Mouse (Mus musculus): ENCODE measurements around the gene Arrb1. TPM values are rescaled to one million over a fixed set of nuclear protein-coding genes. Genes with fewer than 3 reads are reported as not detected.

Gene Arrb1
- polyA plus RNA-seq, 1 experiment from 2014 or later = 5.3 TPM

DNA sequence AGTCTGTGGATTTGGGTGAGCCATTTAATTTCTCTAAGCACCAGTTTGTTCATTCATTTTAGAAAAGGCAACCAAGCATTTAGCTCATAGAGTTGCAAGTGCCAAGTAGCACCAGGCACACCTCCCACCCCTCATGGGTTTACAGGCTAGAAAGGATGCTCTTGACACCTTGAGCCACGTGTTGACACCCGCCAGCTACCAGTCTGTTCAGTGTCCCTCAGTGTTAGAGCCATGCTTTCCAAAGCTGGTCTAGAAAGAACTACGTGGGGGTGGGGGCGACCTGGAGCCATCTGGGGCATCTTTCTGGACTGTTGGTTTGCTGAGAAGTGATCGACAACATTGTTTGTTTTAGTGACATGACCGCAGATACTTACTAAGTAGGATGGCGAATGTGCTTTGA, 1.7 kb upstream of the Arrb1 start:
- Histone ChIP-seq H3K27me3 (ENCODE audit: control insufficient read depth, insufficient read depth, low read length) (no peaks in the 10 kb centered on the region), H3K9ac (ENCODE audit: low read length) (no peak overlapping the region), H3K4me1 (ENCODE audit: control insufficient read depth, insufficient read depth, low read length) (peaks cover 20% of the 10 kb centered on the region), H3K4me2 (ENCODE audit: low read depth) (no peak overlapping the region), H3K27ac (ENCODE audit: low read depth, low read length) (no peak overlapping the region), H3K36me3 (ENCODE audit: control insufficient read depth, insufficient read depth, low read length) (no peaks in the 10 kb centered on the region), H3K4me3 (ENCODE audit: low read depth, low read length) (no peak overlapping the region), H3K9me3 (ENCODE audit: control insufficient read depth, low read length) (no peaks in the 10 kb centered on the region)
- ATAC-seq (ENCODE audit: insufficient read depth, low FRiP score, low TSS enrichment) (no peak), DNase-seq (ENCODE audit: low spot score) (no peak)
- 80% methylated on average over 7 of the region's 7 CpGs for WGBS

DNA sequence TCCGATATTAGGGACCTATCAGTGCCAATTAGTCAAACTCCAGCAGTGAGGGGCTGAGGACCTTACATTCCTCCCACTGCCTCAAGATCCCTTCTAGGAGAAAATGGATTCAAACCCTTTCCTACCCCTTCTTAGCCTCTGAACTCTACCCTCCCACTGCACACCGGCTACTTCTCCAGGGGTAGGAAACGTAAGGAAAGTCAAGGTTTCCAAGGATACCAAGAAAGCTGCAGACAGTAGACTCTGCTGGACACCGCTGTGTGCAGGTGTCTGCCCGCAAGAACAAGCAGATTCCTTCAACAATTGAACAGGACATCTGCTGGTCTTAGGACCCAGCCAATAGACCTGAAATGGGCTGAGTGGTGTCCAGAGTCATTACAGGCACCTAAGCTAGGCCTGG, 765 bp upstream of the Arrb1 start:
- Histone ChIP-seq H3K9ac (ENCODE audit: low read length) (peak overlapping the region; percentile 87), H3K4me1 (ENCODE audit: control insufficient read depth, insufficient read depth, low read length) (peaks cover 29% of the 10 kb centered on the region), H3K4me2 (ENCODE audit: low read depth) (peak overlapping the region; percentile 97), H3K9me3 (ENCODE audit: control insufficient read depth, low read length) (no peaks in the 10 kb centered on the region), H3K4me3 (ENCODE audit: low read depth, low read length) (peak overlapping the region; percentile 74), H3K27me3 (ENCODE audit: control insufficient read depth, insufficient read depth, low read length) (no peaks in the 10 kb centered on the region), H3K27ac (ENCODE audit: low read depth, low read length) (peak overlapping the region; percentile 89), H3K36me3 (ENCODE audit: control insufficient read depth, insufficient read depth, low read length) (no peaks in the 10 kb centered on the region)
- DNase-seq (ENCODE audit: low spot score) = no peak
- ATAC-seq (ENCODE audit: insufficient read depth, low FRiP score, low TSS enrichment) = peak; percentile 11; the same call in 1 of the 2 replicates
- 33% methylated on average over 5 of the region's 5 CpGs for WGBS

DNA sequence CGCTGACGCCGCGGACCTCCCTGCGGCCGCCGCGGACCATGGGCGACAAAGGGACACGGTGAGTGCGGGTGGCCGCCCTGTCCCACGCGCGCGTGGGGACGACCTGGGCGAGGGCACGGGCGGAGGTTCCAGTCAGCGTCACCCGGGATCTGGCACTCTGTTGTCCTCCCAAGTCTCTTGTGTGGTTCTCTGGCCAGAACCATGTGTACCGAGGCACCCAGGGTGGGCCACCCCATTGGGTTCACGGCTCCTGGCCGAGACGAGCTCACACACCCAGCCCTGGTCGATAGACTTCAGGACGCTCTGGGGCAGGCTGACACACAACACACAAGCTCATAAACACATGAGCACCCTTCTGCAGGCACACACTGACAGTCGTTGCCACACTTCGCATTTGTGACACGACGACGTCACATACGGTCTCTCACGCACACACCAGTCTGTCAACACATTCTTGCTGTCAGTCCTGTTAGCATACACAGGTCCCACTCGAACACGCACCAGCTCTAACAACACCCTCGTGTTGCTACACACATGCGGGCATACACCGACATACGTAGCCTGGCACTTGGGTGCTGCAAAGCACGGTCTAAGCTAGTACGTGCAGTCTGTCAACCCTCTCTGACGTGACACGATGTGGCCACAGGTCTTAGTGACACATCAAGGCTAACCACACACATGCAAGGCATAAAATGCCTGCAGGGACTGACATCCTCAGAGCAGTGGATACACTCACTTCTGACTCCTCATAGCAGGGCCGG, 655 bp downstream of the Arrb1 start:
- Histone ChIP-seq H3K27me3 (ENCODE audit: control insufficient read depth, insufficient read depth, low read length) (no peaks in the 10 kb centered on the region), H3K27ac (ENCODE audit: low read depth, low read length) (peak overlapping the region; percentile 89), H3K36me3 (ENCODE audit: control insufficient read depth, insufficient read depth, low read length) (no peaks in the 10 kb centered on the region), H3K4me3 (ENCODE audit: low read depth, low read length) (peak overlapping the region; percentile 74), H3K4me2 (ENCODE audit: low read depth) (peak overlapping the region; percentile 97), H3K9me3 (ENCODE audit: control insufficient read depth, low read length) (no peaks in the 10 kb centered on the region), H3K4me1 (ENCODE audit: control insufficient read depth, insufficient read depth, low read length) (peaks cover 42% of the 10 kb centered on the region), H3K9ac (ENCODE audit: low read length) (peak overlapping the region; percentile 87)
- 13% methylated on average over 46 of the region's 46 CpGs for WGBS
- no peak for DNase-seq (ENCODE audit: low spot score)
- ATAC-seq (ENCODE audit: insufficient read depth, low FRiP score, low TSS enrichment) = peak; percentile 64

DNA sequence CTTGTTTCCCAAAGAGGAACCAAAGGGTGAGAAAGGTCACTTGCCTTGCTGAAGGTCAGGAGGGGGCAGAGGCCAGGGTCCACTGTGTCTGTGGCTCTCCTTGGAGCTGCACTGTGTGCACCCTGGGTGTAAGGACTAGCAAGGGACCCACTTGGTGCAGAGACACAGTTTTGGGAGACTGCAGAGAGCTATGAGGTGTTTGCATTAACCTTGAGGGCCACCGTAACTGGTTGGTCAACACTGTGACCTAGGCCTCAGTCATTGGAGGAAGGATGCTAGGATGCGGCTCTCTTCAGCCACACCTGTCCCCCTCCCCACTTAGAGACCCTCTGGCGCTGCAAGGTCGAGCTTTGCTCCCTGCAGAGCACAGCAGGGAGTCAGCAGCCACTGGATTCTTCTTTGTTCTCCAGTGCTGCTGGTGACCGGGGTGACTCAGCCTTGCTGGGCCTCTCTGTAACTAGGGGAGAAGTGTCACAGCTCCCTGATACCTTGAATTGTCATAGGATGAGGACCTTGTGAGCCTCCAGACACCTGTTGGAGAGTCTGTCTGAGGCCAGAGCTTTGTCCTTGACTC, 2.0 kb downstream of the Arrb1 start:
- Histone ChIP-seq H3K36me3 (ENCODE audit: control insufficient read depth, insufficient read depth, low read length) (no peaks in the 10 kb centered on the region), H3K27me3 (ENCODE audit: control insufficient read depth, insufficient read depth, low read length) (no peaks in the 10 kb centered on the region), H3K4me2 (ENCODE audit: low read depth) (peak overlapping the region; percentile 97), H3K9me3 (ENCODE audit: control insufficient read depth, low read length) (no peaks in the 10 kb centered on the region), H3K4me1 (ENCODE audit: control insufficient read depth, insufficient read depth, low read length) (peaks cover 47% of the 10 kb centered on the region), H3K9ac (ENCODE audit: low read length) (no peak overlapping the region), H3K4me3 (ENCODE audit: low read depth, low read length) (no peak overlapping the region), H3K27ac (ENCODE audit: low read depth, low read length) (no peak overlapping the region)
- ATAC-seq (ENCODE audit: insufficient read depth, low FRiP score, low TSS enrichment) (no peak), DNase-seq (ENCODE audit: low spot score) (no peak)
- 40% methylated on average over 5 of the region's 5 CpGs for WGBS

DNA sequence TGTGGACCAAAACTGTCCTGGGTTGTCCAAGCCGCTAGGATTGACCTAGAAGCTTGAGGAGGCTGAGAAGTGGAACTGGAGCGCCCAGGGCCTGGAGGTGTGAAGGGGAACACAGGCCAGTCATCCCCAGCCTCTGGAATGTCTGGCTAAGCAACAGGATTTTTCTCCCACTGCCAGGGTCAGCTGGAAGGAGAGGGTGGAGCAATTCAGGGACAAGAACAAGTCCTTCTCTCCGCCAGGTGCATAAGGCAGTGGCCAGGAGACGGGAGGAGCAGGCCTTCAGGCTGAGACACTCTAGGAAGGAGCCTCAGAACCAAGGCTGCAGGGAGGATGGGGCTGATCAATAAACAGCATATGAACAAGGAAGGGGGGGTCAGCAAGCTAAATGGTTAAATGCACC, 3.2 kb downstream of the Arrb1 start:
- H3K9me3 ChIP-seq (ENCODE audit: control insufficient read depth, low read length) = no peaks in the 10 kb centered on the region
- no peak for ATAC-seq (ENCODE audit: insufficient read depth, low FRiP score, low TSS enrichment)
- H3K36me3 ChIP-seq (ENCODE audit: control insufficient read depth, insufficient read depth, low read length) = no peaks in the 10 kb centered on the region
- H3K27ac ChIP-seq (ENCODE audit: low read depth, low read length) = no peak overlapping the region
- no peak overlapping the region for H3K9ac ChIP-seq (ENCODE audit: low read length)
- H3K4me3 ChIP-seq (ENCODE audit: low read depth, low read length) = no peak overlapping the region
- peaks cover 47% of the 10 kb centered on the region for H3K4me1 ChIP-seq (ENCODE audit: control insufficient read depth, insufficient read depth, low read length)
- WGBS = 58% methylated on average over 4 of the region's 4 CpGs
- H3K27me3 ChIP-seq (ENCODE audit: control insufficient read depth, insufficient read depth, low read length) = no peaks in the 10 kb centered on the region
- H3K4me2 ChIP-seq (ENCODE audit: low read depth) = no peak overlapping the region
- DNase-seq (ENCODE audit: low spot score) = no peak

DNA sequence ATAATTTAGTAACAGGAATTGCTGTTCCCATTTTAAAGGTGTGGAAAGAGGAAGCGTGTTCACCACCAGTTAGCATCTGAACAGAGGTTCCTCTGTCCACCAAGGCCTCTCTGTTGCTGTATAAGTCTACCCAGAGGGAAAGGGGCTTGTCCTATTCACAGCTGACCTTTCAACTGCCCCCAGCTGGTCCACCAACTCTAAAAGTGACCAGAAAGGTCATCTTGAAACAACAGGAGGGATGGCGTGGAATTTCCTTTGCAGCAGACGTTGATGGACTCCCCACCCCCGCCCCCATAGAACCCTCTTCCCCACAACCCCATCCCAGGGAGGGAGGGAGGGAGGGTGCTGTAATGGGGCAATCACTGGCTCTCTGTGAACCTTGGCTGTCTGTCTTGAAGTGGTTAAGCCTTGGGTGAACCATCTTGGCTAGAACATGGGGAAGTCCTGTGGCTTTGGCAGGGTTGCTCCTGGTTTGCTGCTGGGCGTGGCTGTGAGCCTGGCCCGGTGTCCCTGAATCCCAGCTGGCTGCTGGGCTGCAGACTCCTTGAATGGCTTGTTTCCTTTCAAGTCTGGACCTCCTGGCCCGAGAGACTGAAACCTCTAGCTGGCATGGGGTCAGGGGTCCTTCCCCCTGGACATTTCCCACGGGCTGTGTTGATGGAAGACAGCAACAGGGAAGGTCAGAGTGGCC, 4.1 kb downstream of the Arrb1 start:
- Histone ChIP-seq H3K4me3 (ENCODE audit: low read depth, low read length) (no peak overlapping the region), H3K36me3 (ENCODE audit: control insufficient read depth, insufficient read depth, low read length) (no peaks in the 10 kb centered on the region), H3K4me2 (ENCODE audit: low read depth) (0 out of 2 replicates have a peak overlapping the region, but pooled peaks have one; percentile 0), H3K9me3 (ENCODE audit: control insufficient read depth, low read length) (no peaks in the 10 kb centered on the region), H3K9ac (ENCODE audit: low read length) (no peak overlapping the region), H3K27ac (ENCODE audit: low read depth, low read length) (no peak overlapping the region), H3K27me3 (ENCODE audit: control insufficient read depth, insufficient read depth, low read length) (no peaks in the 10 kb centered on the region), H3K4me1 (ENCODE audit: control insufficient read depth, insufficient read depth, low read length) (peaks cover 47% of the 10 kb centered on the region)
- ATAC-seq (ENCODE audit: insufficient read depth, low FRiP score, low TSS enrichment) (no peak), DNase-seq (ENCODE audit: low spot score) (no peak)
- 8% methylated on average over 8 of the region's 8 CpGs for WGBS

DNA sequence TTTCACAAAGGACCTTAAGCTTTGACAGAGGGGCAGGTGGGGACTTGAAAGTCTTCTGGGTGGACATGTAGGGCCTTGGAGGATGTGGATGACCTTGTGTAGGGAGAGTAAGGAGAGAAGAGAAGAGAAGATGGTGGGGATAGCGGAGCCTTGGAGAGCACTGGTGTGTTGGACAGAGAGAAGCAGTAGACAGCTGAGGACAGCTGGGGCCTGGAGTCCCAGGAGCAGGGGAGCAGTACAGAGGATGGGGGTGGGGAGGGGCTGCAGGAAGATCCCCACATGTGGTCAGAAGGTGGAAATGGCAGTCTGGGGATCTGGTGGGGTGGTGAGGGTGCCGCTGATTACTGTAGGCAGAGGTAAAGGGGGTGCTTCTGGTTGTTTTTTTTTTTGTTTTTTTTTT, 4.8 kb downstream of the Arrb1 start:
- no peak overlapping the region for H3K4me3 ChIP-seq (ENCODE audit: low read depth, low read length)
- H3K4me2 ChIP-seq (ENCODE audit: low read depth) = peak overlapping the region; percentile 0; the same call in 1 of the 2 replicates
- H3K9me3 ChIP-seq (ENCODE audit: control insufficient read depth, low read length) = no peaks in the 10 kb centered on the region
- ATAC-seq (ENCODE audit: insufficient read depth, low FRiP score, low TSS enrichment) (no peak), DNase-seq (ENCODE audit: low spot score) (no peak)
- H3K27ac ChIP-seq (ENCODE audit: low read depth, low read length) = peak overlapping the region; percentile 44; the same call in 1 of the 2 replicates
- peak overlapping the region; percentile 29; the same call in 1 of the 2 replicates for H3K9ac ChIP-seq (ENCODE audit: low read length)
- 60% methylated on average over 2 of the region's 2 CpGs for WGBS
- no peaks in the 10 kb centered on the region for H3K27me3 ChIP-seq (ENCODE audit: control insufficient read depth, insufficient read depth, low read length)
- peaks cover 47% of the 10 kb centered on the region for H3K4me1 ChIP-seq (ENCODE audit: control insufficient read depth, insufficient read depth, low read length)
- no peaks in the 10 kb centered on the region for H3K36me3 ChIP-seq (ENCODE audit: control insufficient read depth, insufficient read depth, low read length)

DNA sequence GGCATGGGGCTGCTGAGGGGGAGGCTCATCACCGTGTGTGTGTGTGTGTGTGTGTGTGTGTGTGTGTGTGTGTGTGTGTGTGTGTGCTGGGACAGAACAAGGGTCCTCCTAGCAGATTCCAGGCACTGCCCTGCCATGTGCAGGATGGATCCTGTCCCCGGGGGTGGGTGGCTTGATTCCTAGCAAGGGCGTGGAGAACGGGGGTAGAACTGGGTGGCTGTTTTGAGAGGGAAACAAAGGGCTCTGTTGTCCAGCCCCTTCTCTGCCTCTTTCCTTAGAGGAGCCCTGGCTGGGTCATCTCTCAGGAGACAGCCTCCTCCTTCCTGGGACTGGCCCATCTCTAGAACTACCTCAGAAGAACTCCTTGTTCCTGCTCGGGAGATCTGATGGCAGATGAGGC, 5.9 kb downstream of the Arrb1 start:
- Histone ChIP-seq H3K4me3 (ENCODE audit: low read depth, low read length) (no peak overlapping the region), H3K9ac (ENCODE audit: low read length) (no peak overlapping the region), H3K4me2 (ENCODE audit: low read depth) (no peak overlapping the region), H3K27me3 (ENCODE audit: control insufficient read depth, insufficient read depth, low read length) (no peaks in the 10 kb centered on the region), H3K27ac (ENCODE audit: low read depth, low read length) (no peak overlapping the region), H3K9me3 (ENCODE audit: control insufficient read depth, low read length) (no peaks in the 10 kb centered on the region), H3K36me3 (ENCODE audit: control insufficient read depth, insufficient read depth, low read length) (no peaks in the 10 kb centered on the region), H3K4me1 (ENCODE audit: control insufficient read depth, insufficient read depth, low read length) (peaks cover 46% of the 10 kb centered on the region)
- WGBS = 42% methylated on average over 5 of the region's 5 CpGs
- peak; percentile 9 for DNase-seq (ENCODE audit: low spot score)
- ATAC-seq (ENCODE audit: insufficient read depth, low FRiP score, low TSS enrichment) = no peak

All from neural tube, embryonic 11.5 days (tissue).